Mouse (Mus musculus) forebrain, embryonic 16.5 days (tissue): ENCODE measurements around the gene Col13a1. TPM values are rescaled to one million over a fixed set of nuclear protein-coding genes. Genes with fewer than 3 reads are reported as not detected.

ENCODE experiments used
- ATAC-seq: fragments of 200-750 bp; cut with Nextera tagmentation; 2 replicates; pipeline ENCODE4 v1.8.0; 2017; ENCODE audit warnings: mild to moderate bottlenecking, moderate library complexity
- H3K27ac ChIP-seq: fragments of 300-500 bp; sonication (generic); 2 replicates; pipeline ENCODE4 v1.5.1; 2014; ENCODE audit warnings: low read length, control low read depth
- H3K27me3 ChIP-seq: fragments of 300-500 bp; sonication (generic); replicated peaks from 2 replicates; pipeline ENCODE4 v1.6.1; 2014; ENCODE audit warnings: low read length; ENCODE audit not compliant: control insufficient read depth, insufficient read depth
- H3K36me3 ChIP-seq: fragments of 300-500 bp; sonication (generic); 2 replicates; pipeline ENCODE4 v1.6.1; 2014; ENCODE audit not compliant: control insufficient read depth, insufficient read depth
- H3K4me1 ChIP-seq: fragments of 300-500 bp; sonication (generic); replicated peaks from 2 replicates; pipeline ENCODE4 v1.6.1; 2014; ENCODE audit warnings: low read length; ENCODE audit not compliant: control insufficient read depth, insufficient read depth
- H3K4me2 ChIP-seq: fragments of 300-500 bp; sonication (generic); 2 replicates; pipeline ENCODE4 v1.6.1; 2014; ENCODE audit warnings: mild to moderate bottlenecking, low read length, control low read depth
- H3K4me3 ChIP-seq: fragments of 300-500 bp; sonication (generic); replicated peaks from 2 replicates; pipeline ENCODE4 v1.5.1; 2014; ENCODE audit warnings: mild to moderate bottlenecking, low read length, control low read depth
- H3K9ac ChIP-seq: fragments of 300-500 bp; sonication (generic); replicated peaks from 2 replicates; pipeline ENCODE4 v1.6.1; 2014; ENCODE audit warnings: low read depth, low read length, control low read depth
- H3K9me3 ChIP-seq: fragments of 300-500 bp; sonication (generic); 2 replicates; pipeline ENCODE4 v1.6.1; 2016; ENCODE audit warnings: low read length; ENCODE audit not compliant: control insufficient read depth
- WGBS: fragments of 180-500 bp; shearing (Covaris S2); extraction: QIAGEN DNeasy Blood & Tissue Kit; methylation state at CpG from one replicate; pipeline ENCODE4 v1.1.7; 2014; 5-methylcytosine and 5-hydroxymethylcytosine counted together
- polyA plus RNA-seq: library from polyadenylated mRNA; unstranded; fragments of >200 nt; fragmentation: Nextera tagmentation; extraction: Ambion mirVana; gene quantifications from 2 replicates; pipeline ENCODE4 v1.2.1, GENCODE M21; 2015

The Col13a1 gene
- polyA plus RNA-seq, 1 experiment from 2014 or later = 0.98 TPM

- Histone ChIP-seq H3K36me3 (no peaks in the 10 kb centered on the region), H3K4me3 (no peak overlapping the region), H3K9ac (no peak overlapping the region), H3K9me3 (no peaks in the 10 kb centered on the region), H3K4me1 (0 out of 2 replicates have a peak, but pooled peaks cover 3% of the 10 kb centered on the region), H3K27ac (no peak overlapping the region), H3K4me2 (no peak overlapping the region), H3K27me3 (no peaks in the 10 kb centered on the region)
- ATAC-seq = no peak
- 61% methylated on average over 9 of the region's 9 CpGs for WGBS
Observed at GRCm38 (mm10) chr10:61830817-61831216, 148.1 kb downstream of the Col13a1 start.

GRCm38 (mm10) chr10:61829046-61829445 is 149.9 kb downstream of the Col13a1 start:
- Histone ChIP-seq H3K4me3 (no peak overlapping the region), H3K27me3 (no peaks in the 10 kb centered on the region), H3K4me1 (0 out of 2 replicates have a peak, but pooled peaks cover 3% of the 10 kb centered on the region), H3K27ac (no peak overlapping the region), H3K9me3 (no peaks in the 10 kb centered on the region), H3K36me3 (no peaks in the 10 kb centered on the region), H3K4me2 (no peak overlapping the region), H3K9ac (no peak overlapping the region)
- ATAC-seq = no peak
- WGBS = 65% methylated on average over 4 of the region's 4 CpGs

- ATAC-seq = no peak
- no peak overlapping the region for H3K4me2 ChIP-seq
- H3K27me3 ChIP-seq = no peaks in the 10 kb centered on the region
- H3K4me1 ChIP-seq = 0 out of 2 replicates have a peak, but pooled peaks cover 3% of the 10 kb centered on the region
- WGBS = 90% methylated on average over 32 of the region's 32 CpGs
- H3K27ac ChIP-seq = no peak overlapping the region
- no peaks in the 10 kb centered on the region for H3K36me3 ChIP-seq
- H3K4me3 ChIP-seq = no peak overlapping the region
- no peak overlapping the region for H3K9ac ChIP-seq
- no peaks in the 10 kb centered on the region for H3K9me3 ChIP-seq
Observed at GRCm38 (mm10) chr10:61827950-61828936, 150.7 kb downstream of the Col13a1 start.

- H3K9me3 ChIP-seq = no peaks in the 10 kb centered on the region
- H3K27me3 ChIP-seq = no peaks in the 10 kb centered on the region
- no peak overlapping the region for H3K27ac ChIP-seq
- 0 out of 2 replicates have a peak, but pooled peaks cover 3% of the 10 kb centered on the region for H3K4me1 ChIP-seq
- no peaks in the 10 kb centered on the region for H3K36me3 ChIP-seq
- H3K4me3 ChIP-seq = no peak overlapping the region
- ATAC-seq = no peak
- no peak overlapping the region for H3K4me2 ChIP-seq
- WGBS = 16% methylated on average over 16 of the region's 16 CpGs
- no peak overlapping the region for H3K9ac ChIP-seq
Observed at GRCm38 (mm10) chr10:61826753-61827435, 152.0 kb downstream of the Col13a1 start.

GRCm38 (mm10) chr10:61825979-61826752 is 152.7 kb downstream of the Col13a1 start:
- no peaks in the 10 kb centered on the region for H3K9me3 ChIP-seq
- ATAC-seq = no peak
- H3K4me2 ChIP-seq = no peak overlapping the region
- H3K36me3 ChIP-seq = no peaks in the 10 kb centered on the region
- H3K9ac ChIP-seq = no peak overlapping the region
- WGBS = 83% methylated on average over 13 of the region's 13 CpGs
- no peak overlapping the region for H3K27ac ChIP-seq
- no peaks in the 10 kb centered on the region for H3K27me3 ChIP-seq
- H3K4me1 ChIP-seq = 0 out of 2 replicates have a peak, but pooled peaks cover 3% of the 10 kb centered on the region
- no peak overlapping the region for H3K4me3 ChIP-seq

- 0 out of 2 replicates have a peak, but pooled peaks cover 3% of the 10 kb centered on the region for H3K4me1 ChIP-seq
- no peak overlapping the region for H3K4me2 ChIP-seq
- H3K27ac ChIP-seq = no peak overlapping the region
- H3K36me3 ChIP-seq = no peaks in the 10 kb centered on the region
- H3K27me3 ChIP-seq = no peaks in the 10 kb centered on the region
- H3K4me3 ChIP-seq = no peak overlapping the region
- no peaks in the 10 kb centered on the region for H3K9me3 ChIP-seq
- 53% methylated on average over 5 of the region's 5 CpGs for WGBS
- no peak overlapping the region for H3K9ac ChIP-seq
- ATAC-seq = no peak
Observed at GRCm38 (mm10) chr10:61825536-61825935, 153.4 kb downstream of the Col13a1 start.

- no peak for ATAC-seq
- H3K4me3 ChIP-seq = no peak overlapping the region
- H3K36me3 ChIP-seq = no peaks in the 10 kb centered on the region
- no peak overlapping the region for H3K27ac ChIP-seq
- 0 out of 2 replicates have a peak, but pooled peaks cover 3% of the 10 kb centered on the region for H3K4me1 ChIP-seq
- no peaks in the 10 kb centered on the region for H3K9me3 ChIP-seq
- H3K4me2 ChIP-seq = no peak overlapping the region
- no peak overlapping the region for H3K9ac ChIP-seq
- H3K27me3 ChIP-seq = no peaks in the 10 kb centered on the region
- 84% methylated on average over 4 of the region's 4 CpGs for WGBS
Observed at GRCm38 (mm10) chr10:61823731-61824115, 155.2 kb downstream of the Col13a1 start.

- 78% methylated on average over 7 of the region's 7 CpGs for WGBS
- Histone ChIP-seq H3K27me3 (no peaks in the 10 kb centered on the region), H3K4me3 (no peak overlapping the region), H3K9me3 (no peaks in the 10 kb centered on the region), H3K4me2 (no peak overlapping the region), H3K27ac (no peak overlapping the region), H3K9ac (no peak overlapping the region), H3K4me1 (0 out of 2 replicates have a peak, but pooled peaks cover 3% of the 10 kb centered on the region), H3K36me3 (no peaks in the 10 kb centered on the region)
- ATAC-seq = no peak
Observed at GRCm38 (mm10) chr10:61822968-61823730, 155.8 kb downstream of the Col13a1 start.
